Mouse (Mus musculus) gonadal fat pad, adult 2 months (tissue): Measurements from ENCODE around the gene Cbln3. TPM values are rescaled to one million over a fixed set of nuclear protein-coding genes. Genes with fewer than 3 reads are reported as not detected.

ENCODE experiments used
- DNase-seq: peaks from one replicate; pipeline ENCODE4 v3.0.0-alpha.2; 2012; ENCODE audit warnings: low read depth
- polyA plus RNA-seq: library from polyadenylated mRNA; depleted of rRNA; stranded (reverse); fragments of >200 nt; gene quantifications from 2 replicates; pipeline ENCODE4 v1.2.3, GENCODE M21; 2012; rRNA removed

Gene Cbln3
- 0.28 and 0.54 TPM in 2 replicates for polyA plus RNA-seq

DNA sequence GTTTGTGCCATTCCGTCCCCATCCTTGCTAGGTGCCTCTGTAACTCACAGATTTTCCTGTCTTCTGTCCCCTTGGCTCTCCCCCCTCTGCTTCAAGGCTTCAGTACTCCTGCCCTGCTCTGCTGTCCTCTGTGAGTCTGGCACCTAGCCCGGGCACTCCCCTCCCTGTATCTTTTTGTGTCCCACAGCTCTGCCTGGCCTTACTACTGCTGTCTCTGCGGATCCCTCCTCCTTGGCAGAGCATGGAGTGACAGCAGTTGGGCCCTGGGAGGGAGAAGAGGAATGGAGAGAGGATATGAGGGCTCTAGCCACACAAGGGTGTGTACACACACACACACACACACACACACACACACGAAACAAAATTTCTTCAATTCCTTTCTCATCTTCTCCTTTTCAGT is at the start of gene Cbln3:
Cbln3 (minus strand) TSS at position 227 of the 400 bp plus-strand sequence.
- no peak for DNase-seq

DNA sequence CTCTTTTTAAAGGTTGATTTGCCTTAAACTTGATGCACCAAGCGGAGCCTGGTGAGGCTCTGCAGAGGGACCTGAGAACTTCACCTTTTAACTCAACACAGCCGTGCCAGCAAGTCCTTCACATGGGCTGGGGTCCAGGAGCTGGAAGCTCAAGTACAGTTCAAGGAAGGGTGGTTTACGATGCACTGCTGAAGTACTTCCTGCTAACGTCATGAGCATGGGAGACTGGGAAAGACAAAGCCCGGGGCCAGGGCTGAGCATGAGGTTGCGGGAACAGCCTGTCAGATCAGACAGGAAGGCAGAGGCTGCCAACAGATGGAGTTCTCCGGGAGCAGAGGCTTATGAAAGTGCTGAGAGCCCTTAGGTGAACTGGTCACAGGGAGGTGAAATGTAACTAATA is 49.4 kb upstream of the Cbln3 start:
- no peak for DNase-seq

DNA sequence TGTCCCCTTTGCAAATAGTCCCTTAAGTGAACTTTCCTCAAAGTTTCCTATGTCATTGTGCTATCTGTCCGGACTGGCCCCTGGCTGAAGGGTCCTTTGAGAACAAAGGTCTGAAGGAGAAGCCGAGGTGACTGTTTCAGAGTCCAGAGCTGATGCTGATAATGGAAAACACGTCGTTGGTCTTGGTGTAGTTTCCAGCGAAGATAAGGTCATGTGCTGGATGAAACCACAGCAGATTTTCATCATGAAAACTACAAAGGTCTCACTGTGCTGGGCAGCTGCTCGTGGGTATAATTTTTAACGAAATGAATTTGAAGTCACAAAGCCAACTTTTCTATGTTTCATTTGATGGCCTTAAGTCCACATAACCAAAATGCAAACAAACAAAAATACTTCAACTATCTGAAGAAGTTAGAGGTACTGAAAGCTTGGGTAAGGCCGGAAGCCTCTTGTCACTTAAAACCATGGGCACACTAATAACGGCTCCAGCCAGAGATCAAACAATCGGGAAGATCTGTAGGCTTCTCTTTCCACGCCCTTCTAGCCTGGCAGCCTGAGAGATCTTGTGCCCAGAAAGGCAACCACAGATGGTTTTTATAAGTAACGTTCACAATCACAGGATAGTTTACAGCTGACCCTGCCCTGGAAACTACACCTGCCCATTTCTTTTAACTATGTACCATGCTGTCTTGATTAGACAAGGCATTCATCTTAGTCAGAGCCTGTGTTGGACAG is 45.2 kb upstream of the Cbln3 start:
- DNase-seq = no peak

DNA sequence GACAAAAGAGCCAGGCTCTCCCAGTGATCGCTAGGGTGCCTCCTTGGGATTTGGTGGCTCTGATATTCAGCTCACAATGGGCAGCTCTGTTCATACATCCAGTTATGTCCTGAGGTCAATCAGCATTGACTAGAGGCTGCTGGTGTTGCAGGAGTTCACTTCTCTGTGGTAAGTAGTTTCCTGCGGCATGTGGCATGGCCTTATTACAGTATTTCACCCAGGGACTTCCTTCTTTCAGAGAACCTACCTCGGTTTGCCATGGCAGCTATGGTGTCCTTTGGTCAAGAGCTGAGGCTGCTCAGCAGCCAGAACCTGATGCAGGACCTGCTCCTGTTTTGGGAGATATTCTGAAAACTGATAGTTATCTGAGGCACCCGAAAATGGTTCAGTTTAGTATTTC is 42.7 kb upstream of the Cbln3 start:
- no peak for DNase-seq

DNA sequence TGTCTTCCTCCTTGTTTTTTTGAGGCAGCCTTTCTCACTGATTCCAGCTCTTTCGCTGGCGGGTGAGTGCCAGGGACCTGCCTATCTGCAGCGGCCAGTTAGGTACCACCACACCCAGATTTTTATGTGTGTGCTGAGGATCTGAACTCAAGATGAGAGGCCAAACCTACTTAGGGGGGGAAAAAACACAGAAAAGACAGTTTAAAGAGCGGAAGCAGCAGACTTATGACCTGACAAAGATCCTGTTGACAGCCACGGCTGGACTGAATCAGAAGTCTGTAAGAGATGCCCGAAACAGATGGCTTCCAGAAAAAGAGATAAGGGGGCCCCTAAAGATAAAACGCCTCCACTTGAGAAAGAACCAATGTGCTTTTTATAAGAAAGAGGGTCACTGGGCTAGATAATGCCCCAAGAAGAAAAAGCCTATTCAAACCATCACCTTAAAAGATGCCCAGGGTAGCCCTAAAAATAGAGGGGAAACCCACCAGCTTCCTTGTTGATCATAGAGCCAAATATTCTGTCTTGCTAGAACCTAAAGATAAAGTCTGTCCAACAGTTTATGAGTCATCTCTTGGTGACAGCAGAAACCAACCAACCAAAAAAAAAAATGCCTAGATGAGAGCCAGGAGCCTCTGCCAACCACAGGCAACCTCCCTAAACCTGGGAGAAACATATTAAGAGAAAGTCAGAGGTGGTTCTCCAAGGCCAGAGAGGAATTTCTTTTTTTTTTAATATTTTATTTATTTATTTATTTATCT is 38.5 kb upstream of the Cbln3 start:
- no peak for DNase-seq

DNA sequence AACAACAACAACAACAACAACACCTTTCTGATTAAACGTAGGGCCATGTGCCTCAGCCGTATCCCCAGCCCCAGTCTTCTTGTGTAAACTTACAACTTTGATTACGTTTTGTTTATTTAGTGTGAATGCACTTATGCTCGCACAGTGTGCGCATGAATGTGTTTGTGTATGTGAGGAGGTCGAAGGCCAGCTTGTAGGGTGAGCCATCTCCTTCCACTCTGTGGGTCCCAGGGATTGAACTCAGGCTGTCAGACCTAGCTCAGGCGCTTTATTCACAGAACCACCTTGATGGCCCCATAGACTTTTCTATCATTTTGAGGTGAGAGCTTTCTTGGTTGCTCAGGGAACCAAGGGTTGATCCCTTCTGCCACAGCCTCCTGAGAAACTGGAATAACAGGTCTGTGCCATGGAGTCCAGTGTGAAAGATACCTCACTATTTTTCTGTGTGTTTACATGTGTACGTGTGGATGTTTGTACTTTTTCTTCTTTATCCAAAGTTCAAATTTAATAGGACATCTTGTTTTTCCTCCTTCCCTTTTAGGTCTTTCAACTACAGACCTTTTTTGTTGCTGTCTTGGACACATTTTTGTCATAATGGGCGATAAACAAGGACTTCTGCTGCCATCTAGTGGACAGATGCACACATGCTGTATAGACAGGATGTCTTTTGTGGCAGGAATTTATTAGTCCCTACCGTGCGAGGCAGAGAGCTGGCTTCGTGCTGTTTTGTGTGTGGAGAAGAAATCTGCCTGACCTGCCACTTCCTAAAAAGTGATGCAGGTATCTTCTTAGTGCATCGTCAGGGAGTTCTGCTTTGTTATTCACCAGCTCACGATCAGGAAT is 34.3 kb upstream of the Cbln3 start:
- DNase-seq = no peak

DNA sequence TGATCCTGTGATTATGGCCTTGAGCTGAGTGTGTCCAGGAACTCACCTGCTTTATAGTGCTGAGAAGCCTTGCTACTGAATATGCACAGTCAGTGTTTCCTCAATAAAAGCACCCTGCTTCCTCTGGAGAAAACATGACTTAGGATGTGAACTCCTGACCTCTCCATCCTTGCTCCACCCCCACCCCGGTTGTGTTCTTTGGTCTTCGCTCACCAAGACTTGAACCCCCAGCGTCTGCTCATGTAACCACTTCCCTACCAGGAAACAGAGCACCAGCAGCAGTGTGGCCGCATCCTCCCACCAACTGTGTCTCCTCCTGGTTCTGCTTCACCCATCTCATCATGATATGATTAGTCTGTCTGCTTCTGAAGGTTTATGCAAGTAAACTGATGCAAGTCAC is 29.2 kb upstream of the Cbln3 start:
- no peak for DNase-seq

DNA sequence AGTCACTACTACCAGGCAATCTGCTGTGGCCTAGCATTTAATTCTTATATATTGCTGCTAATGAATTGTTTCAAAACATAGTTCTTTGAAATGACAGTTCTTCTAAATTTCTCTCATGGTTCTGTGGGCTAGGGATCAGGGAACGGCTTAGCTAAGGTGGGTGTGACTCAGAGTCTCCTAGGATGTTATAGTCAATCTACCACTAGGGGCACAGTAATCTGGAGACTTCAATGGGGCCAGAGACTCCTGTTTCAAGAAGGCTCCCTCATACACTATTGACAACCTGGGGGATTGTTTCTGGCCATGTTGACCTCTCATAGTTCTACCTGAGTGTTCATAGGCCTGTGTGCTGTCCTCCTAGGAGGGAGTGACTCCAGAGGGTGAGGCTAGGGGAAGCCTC is 21.3 kb upstream of the Cbln3 start:
- no peak for DNase-seq

DNA sequence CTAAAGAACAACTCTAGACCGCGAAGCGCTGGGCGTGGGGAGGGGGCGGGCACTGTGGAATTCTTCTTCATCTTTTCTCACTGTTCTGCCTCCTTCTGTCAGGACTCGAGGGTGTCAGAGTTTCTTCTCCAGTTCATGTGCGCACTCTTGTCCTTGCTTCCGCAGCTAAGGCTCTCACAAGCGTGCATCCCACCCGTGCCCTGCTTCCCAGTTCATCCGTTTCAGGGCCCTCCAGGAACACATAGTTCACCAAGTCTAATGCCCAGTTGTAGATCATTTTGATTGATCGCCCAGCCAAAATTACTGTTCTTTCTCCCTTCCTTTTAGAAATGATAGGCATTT is 16.2 kb upstream of the Cbln3 start:
- no peak for DNase-seq

DNA sequence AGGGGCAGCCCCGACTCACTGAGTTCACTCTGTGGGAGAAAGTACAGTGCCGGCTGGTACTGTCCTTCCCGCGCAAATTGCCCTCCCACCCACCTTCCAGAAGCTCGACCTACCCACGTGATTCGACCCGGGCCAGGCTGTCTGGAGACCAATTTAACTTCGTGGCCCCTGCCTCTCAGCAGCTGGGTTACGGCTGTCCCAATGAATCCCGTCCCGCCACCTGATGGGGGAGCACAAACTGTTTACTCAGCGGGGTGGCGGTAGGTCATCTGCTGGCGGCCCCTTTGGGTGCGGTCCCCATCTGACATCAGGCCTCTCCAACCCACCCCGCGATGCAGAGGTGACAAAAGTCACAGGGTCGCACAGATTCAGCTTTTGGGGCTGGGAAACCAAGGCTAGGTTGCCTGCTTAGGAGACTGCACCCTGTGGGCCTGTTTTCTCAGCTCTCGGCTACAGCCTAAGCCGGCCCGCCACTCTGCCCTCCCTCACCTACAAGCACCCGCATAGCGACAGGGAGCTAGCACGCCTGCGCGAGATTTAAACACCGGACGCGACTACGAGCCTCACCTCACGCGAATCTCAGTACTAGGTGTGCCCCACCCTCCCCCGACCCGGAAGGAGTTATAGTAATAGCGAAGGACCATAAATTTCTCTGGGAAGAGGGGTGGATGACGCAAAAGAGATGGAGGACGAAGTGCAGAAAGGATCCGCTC is 15.7 kb upstream of the Cbln3 start, which contains the start of gene Sdr39u1:
Sdr39u1 (minus strand) TSS at position 593 of the 713 bp plus-strand sequence.
- no peak for DNase-seq

DNA sequence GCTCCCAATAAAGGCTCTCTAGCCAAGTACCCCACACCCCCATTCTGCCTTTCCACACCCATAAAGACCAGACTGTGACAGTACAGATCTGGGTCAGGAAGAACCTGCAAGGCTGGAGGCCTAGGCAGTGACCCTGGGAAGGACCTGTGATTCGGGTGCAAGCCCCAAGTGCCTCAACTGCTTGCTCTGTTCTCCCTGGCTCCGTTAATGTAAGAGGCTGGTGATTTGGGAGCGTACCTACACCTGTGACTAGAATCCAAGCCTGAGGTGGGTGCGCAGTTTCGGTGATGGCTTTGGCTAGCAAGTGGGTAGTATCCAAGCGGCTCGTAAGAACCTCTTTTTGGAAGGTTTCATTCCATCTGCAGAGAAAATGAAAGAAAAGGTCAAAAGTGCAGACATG is 14.8 kb upstream of the Cbln3 start:
- DNase-seq = no peak

DNA sequence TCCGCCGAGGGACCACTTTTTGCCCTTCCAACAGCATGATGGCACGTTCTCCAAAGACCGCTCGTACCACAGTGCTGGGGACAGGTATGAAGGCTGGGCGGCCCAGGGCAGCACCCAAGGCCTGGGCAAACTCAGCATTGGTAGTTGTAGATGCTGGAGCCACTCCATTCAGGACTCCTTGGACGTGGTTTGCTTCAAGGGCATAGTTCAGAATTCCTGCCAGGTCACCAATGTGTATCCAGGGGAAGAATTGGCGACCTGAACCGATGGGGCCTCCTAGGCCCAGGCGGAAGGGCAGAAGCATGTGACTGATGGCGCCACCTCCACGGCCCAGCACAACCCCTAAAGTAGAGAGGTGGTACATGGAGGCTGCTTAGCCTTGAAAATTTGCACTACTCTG is 13.5 kb upstream of the Cbln3 start:
- no peak for DNase-seq

DNA sequence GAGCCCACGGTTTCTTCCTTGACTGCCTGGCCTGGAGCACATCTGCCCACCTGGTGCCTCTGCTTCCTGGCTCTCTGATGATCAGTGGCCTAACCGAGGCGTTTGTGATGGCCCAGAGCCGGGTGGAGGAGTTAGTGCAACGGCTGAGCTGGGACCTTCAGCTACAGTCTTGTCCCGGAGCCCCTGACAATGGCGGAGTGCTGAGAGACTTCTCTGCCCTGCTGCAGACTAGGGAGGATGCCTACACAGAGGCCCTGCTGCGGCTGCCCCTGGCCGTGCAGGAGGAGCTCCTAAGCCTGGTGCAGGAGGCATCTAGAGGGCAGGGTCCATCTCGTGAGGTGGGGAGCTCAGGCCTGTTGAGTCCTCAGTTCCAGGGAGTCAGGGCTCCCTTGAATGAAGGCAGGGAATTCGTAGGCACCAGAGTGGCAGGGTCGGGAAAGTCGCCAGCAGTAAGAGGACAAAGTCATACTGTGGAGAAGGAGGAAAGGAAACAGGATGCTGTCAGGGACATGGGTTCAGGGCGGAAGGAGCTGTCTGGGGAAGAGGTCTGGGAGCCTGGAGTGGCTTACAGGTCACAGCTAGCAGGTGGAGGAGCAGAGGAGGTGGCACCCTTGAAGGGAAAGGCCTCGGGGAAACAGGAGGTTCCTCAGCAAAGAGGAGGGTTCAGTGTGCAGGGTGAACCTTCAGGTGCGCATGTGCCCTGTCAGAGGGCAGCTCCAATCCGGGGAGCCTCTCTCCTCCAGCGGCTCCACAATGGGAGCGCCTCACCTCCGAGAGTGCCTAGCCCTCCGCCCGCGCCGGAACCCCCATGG is 2.6 kb upstream of the Cbln3 start:
- no peak for DNase-seq

DNA sequence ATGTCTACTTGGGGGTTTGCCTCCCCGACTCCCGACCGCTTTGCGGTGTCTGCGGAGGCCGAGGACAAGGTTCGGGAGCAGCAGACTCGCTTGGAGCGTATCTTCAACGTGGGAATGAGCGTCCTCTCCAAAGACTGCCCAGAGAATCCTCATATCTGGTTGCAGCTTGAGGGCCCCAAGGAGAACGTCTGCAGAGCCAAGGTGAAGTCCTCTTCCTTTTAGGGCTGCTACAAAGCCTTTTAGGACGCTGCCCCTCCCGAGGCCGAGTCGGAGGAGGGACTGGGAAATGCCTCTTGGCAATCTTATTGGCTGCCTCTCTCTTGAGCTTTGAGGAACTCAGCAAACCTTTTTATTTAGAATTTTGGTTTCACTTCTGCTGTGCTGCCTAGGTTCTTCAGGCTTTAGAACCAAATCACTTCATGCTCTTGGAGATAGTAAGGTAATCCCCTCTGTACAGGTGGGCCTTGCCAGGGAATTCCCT is 1.6 kb upstream of the Cbln3 start:
- no peak for DNase-seq

DNA sequence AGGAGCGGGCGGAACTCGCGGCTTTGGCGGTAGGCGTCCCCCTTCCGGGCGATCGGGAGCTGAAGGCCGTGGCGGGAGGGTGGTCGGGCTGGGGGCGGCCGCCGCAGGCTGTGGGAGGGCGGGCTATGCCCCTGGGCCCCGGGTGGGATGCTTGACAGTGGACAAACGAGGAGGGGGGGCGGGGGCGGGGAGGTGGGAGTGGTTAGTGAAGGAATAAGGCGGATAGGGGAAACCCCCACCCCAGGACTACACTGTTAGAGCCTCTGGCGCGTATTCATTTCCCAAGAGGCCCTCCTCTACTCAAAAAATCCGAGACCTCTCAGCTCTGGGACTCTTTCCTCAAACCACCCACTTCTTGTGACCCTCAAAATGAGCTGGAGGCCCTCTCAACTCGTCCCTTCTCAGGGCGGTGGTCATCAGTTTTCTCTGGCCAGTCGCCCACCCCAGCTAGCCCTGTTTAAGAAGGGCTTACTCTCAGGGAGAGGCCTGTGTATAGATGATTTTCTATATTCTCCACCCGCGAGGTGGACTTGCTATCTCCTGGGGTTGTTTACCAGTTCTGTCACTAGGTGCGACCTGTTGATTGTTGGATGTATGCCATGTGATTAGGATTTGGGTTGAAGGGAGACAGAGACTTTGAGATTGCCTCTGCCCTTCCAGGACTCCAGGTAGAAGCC is 1.1 kb upstream of the Cbln3 start:
- no peak for DNase-seq

DNA sequence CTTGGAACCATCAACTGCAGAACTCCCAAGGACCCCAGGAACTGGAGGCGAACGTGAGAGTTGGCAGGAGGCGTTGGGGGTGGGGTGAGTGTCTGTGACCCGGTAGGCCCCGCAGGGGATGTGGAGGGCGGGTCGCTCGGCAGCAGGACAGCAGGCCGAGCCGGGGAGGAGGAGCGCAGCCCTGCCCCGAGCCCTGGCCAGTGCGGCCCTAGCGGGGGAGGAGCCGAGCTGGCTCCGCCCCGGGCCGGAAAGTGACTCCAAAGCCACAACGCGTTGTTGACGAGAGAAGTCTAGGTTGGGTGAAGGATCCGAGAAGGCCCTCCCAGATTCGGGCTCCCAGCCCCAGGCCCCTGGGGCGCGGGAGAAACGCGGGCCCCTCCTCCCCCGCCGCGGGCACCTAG is 521 bp upstream of the Cbln3 start, which contains the start of gene Khnyn:
Khnyn (plus strand) TSS at position 235 of the 401 bp plus-strand sequence.
- no peak for DNase-seq

DNA sequence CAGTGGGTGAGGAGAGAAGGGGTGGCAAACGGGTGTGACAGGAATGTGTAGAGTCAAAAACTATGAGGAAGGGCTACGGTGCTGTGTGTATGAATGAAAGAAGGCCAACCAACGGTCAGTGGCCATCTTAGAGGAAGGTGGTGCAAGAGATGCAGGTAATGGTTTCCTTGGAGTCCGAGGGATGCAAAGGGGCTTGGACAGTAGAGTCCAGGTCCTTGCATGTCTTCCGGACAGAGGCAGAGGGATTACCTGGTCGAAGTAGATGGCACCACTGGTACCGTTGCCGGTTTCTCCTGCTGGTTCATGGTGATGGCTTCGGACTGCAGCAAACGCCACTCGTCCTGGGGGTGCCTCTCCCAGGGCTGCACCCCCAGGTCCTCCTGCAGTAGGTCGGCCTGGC is 529 bp downstream of the Cbln3 start:
- DNase-seq = no peak

DNA sequence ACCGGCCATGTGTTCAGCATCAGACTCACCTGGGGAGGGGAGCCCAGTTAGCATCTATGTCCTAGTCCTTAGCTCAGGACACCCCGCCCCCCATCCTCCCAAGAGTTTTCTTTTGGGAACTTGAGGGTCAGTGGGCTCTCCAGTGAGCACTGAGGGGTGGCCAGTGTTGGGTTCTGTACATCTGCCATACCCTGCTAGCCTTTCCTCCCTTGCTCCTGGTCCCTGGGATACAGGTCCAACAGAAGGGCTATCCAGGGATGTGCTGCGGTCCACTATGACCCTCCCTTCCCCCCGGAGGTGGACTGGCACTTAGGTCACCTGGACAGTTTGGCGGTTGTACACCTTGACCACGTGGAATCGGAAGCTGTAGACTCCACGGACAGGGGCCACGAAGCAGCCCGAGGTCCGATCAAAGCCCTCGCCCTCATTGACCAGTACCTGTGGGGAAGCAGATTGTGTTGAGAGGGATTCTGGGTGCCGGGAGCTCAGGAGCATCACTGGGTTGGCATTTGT is 987 bp downstream of the Cbln3 start:
- DNase-seq = no peak

DNA sequence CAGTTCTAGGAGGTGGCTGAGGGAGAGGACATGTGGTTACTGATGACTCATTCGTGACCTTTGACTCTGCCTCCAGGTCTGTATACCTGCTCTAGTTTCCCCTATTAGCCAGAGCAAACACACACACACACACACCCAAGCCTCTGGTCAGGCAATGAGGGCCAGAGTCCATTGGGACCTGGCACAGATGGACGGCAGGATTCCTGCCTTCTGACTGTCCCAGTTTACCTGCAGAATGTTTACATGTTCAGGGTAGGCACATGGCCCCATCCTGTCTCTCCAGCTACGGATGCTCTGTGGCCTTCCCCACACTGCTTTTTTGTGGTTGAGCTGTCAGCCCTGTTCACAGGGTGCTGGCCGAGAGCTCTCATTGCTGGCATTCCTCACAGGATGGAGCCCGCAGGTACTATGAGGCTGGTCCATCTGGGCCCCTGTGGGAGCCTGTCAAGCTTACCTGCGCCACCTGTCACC is 2.0 kb downstream of the Cbln3 start:
- DNase-seq = no peak

DNA sequence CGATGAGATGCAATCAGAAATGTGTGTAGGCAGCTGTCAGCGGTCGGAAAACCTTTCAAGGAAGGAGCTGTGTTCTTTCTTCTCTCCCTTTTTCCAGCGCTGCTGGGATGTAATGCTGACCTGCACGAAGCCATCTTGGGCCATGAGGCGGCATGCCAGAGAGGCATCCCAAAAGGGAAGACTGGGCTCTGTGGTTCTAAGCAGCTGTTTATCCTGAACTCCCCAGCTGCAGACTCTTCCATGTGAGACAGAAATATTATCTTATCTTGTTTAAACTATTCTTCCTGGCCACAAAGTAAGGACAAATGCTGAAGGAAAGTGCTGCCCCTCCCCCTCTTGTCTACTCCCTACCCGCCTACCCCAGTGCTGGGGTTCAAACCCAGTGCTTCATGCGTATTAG is 3.2 kb downstream of the Cbln3 start:
- no peak for DNase-seq
